Mouse (Mus musculus) lung, embryonic 16.5 days (tissue): ENCODE data around the gene Psmd9. TPM values are rescaled to one million over a fixed set of nuclear protein-coding genes. Genes with fewer than 3 reads are reported as not detected.

Experiments
- ATAC-seq: fragments of 200-750 bp; cut with Nextera tagmentation; 2 replicates; pipeline ENCODE4 v1.8.0; 2017; ENCODE audit warnings: low read depth, mild to moderate bottlenecking, moderate library complexity
- H3K27ac ChIP-seq: fragments of 300-500 bp; sonication (generic); 2 replicates; pipeline ENCODE4 v1.5.1; 2014; ENCODE audit warnings: mild to moderate bottlenecking, control low read depth, low read length
- H3K27me3 ChIP-seq: fragments of 300-500 bp; sonication (generic); 2 replicates; pipeline ENCODE4 v1.6.1; 2014; ENCODE audit warnings: low read depth, low read length, mixed read lengths; ENCODE audit not compliant: control insufficient read depth, insufficient read depth
- H3K36me3 ChIP-seq: fragments of 300-500 bp; sonication (generic); 2 replicates; pipeline ENCODE4 v1.6.1; 2014; ENCODE audit warnings: low read length; ENCODE audit not compliant: control insufficient read depth, insufficient read depth
- H3K4me1 ChIP-seq: fragments of 300-500 bp; sonication (generic); replicated peaks from 2 replicates; pipeline ENCODE4 v1.6.1; 2014; ENCODE audit warnings: low read length, mixed read lengths; ENCODE audit not compliant: control insufficient read depth, insufficient read depth
- H3K4me2 ChIP-seq: fragments of 300-500 bp; sonication (generic); 2 replicates; pipeline ENCODE4 v1.6.1; 2014; ENCODE audit warnings: low read depth, low read length, control low read depth
- H3K4me3 ChIP-seq: fragments of 300-500 bp; sonication (generic); 2 replicates; pipeline ENCODE4 v1.5.1; 2014; ENCODE audit warnings: mild to moderate bottlenecking, low read length, control low read depth
- H3K9ac ChIP-seq: fragments of 300-500 bp; sonication (generic); 2 replicates; pipeline ENCODE4 v1.6.1; 2014; ENCODE audit warnings: low read length, control low read depth
- H3K9me3 ChIP-seq: fragments of 300-500 bp; sonication (generic); 2 replicates; pipeline ENCODE4 v1.6.1; 2016; ENCODE audit warnings: low read length; ENCODE audit not compliant: control insufficient read depth
- WGBS: fragments of 180-500 bp; shearing (Covaris S2); extraction: QIAGEN DNeasy Blood & Tissue Kit; methylation state at CpG from one replicate; pipeline ENCODE4 v1.1.7; 2014; 5-methylcytosine and 5-hydroxymethylcytosine counted together
- polyA plus RNA-seq: library from polyadenylated mRNA; unstranded; fragments of >200 nt; fragmentation: Nextera tagmentation; extraction: Ambion mirVana; gene quantifications from 2 replicates; pipeline ENCODE4 v1.2.1, GENCODE M21; 2015

Gene Psmd9
- polyA plus RNA-seq, 1 experiment from 2014 or later: 87.0 TPM

GRCm38 (mm10) chr5:123239501-123239900 is 70.3 kb downstream of the Psmd9 start:
- Histone ChIP-seq H3K27ac (no peak overlapping the region), H3K4me3 (no peak overlapping the region), H3K9ac (no peak overlapping the region), H3K4me1 (no peaks in the 10 kb centered on the region), H3K4me2 (no peak overlapping the region), H3K27me3 (no peaks in the 10 kb centered on the region), H3K36me3 (peaks cover 33% of the 10 kb centered on the region), H3K9me3 (no peaks in the 10 kb centered on the region)
- ATAC-seq: no peak
- 91% methylated on average over 11 of the region's 11 CpGs for WGBS

- ATAC-seq: peak; percentile 54
- Histone ChIP-seq H3K9ac (no peak overlapping the region), H3K4me2 (no peak overlapping the region), H3K4me3 (no peak overlapping the region), H3K4me1 (no peaks in the 10 kb centered on the region), H3K36me3 (peaks cover 21% of the 10 kb centered on the region), H3K27me3 (no peaks in the 10 kb centered on the region), H3K9me3 (no peaks in the 10 kb centered on the region), H3K27ac (no peak overlapping the region)
- WGBS: 20% methylated on average over 4 of the region's 4 CpGs
These were observed 76.3 kb downstream of the Psmd9 start for GRCm38 (mm10) chr5:123245518-123245917.

- Histone ChIP-seq H3K9me3 (no peaks in the 10 kb centered on the region), H3K4me3 (no peak overlapping the region), H3K4me2 (peak overlapping the region; percentile 55; the same call in 1 of the 2 replicates), H3K4me1 (peaks cover 5% of the 10 kb centered on the region; the same call in 1 of the 2 replicates), H3K36me3 (peaks cover 4% of the 10 kb centered on the region; the same call in 1 of the 2 replicates), H3K27me3 (no peaks in the 10 kb centered on the region), H3K9ac (no peak overlapping the region), H3K27ac (no peak overlapping the region)
- 0 out of 2 replicates have a peak, but pooled peaks have one; percentile 3 for ATAC-seq
- 60% methylated on average over 8 of the region's 8 CpGs for WGBS
These were observed 82.2 kb downstream of the Psmd9 start for GRCm38 (mm10) chr5:123251390-123251789.

GRCm38 (mm10) chr5:123251834-123252233 is 82.6 kb downstream of the Psmd9 start, which contains the start of gene Wdr66:
Gene Wdr66 (plus strand): TSS chr5:123252102.
- H3K9me3 ChIP-seq: no peaks in the 10 kb centered on the region
- peaks cover 7% of the 10 kb centered on the region; the same call in 1 of the 2 replicates for H3K4me1 ChIP-seq
- H3K4me2 ChIP-seq: peak within 1 kb of the TSS; percentile 55
- H3K36me3 ChIP-seq: peaks cover 4% of the 10 kb centered on the region; the same call in 1 of the 2 replicates
- no peak within 1 kb of the TSS for H3K9ac ChIP-seq
- H3K27me3 ChIP-seq: no peaks in the 10 kb centered on the region
- H3K4me3 ChIP-seq: peak within 1 kb of the TSS; percentile 34
- no peak within 1 kb of the TSS for H3K27ac ChIP-seq
- WGBS: 1% methylated on average over 18 of the region's 18 CpGs
- ATAC-seq: peak; percentile 93

GRCm38 (mm10) chr5:123256841-123257755 is 87.9 kb downstream of the Psmd9 start:
- Histone ChIP-seq H3K9me3 (no peaks in the 10 kb centered on the region), H3K4me2 (peak overlapping the region; percentile 41), H3K9ac (no peak overlapping the region), H3K4me1 (peaks cover 10% of the 10 kb centered on the region; the same call in 1 of the 2 replicates), H3K36me3 (no peaks in the 10 kb centered on the region), H3K27me3 (no peaks in the 10 kb centered on the region), H3K27ac (peak overlapping the region; percentile 73), H3K4me3 (peak overlapping the region; percentile 5)
- peak; percentile 75; the same call in 1 of the 2 replicates for ATAC-seq
- 21% methylated on average over 23 of the region's 23 CpGs for WGBS

GRCm38 (mm10) chr5:123258990-123259389 is 89.8 kb downstream of the Psmd9 start:
- Histone ChIP-seq H3K4me2 (no peak overlapping the region), H3K4me1 (0 out of 2 replicates have a peak, but pooled peaks cover 9% of the 10 kb centered on the region), H3K9me3 (no peaks in the 10 kb centered on the region), H3K27ac (no peak overlapping the region), H3K4me3 (no peak overlapping the region), H3K27me3 (no peaks in the 10 kb centered on the region), H3K36me3 (no peaks in the 10 kb centered on the region), H3K9ac (no peak overlapping the region)
- ATAC-seq: no peak
- WGBS: 45% methylated on average over 5 of the region's 5 CpGs

- no peaks in the 10 kb centered on the region for H3K27me3 ChIP-seq
- H3K4me3 ChIP-seq: no peak overlapping the region
- H3K9me3 ChIP-seq: no peaks in the 10 kb centered on the region
- no peaks in the 10 kb centered on the region for H3K36me3 ChIP-seq
- no peak for ATAC-seq
- no peak overlapping the region for H3K4me2 ChIP-seq
- WGBS: 79% methylated on average over 8 of the region's 8 CpGs
- no peak overlapping the region for H3K9ac ChIP-seq
- no peak overlapping the region for H3K27ac ChIP-seq
- 0 out of 2 replicates have a peak, but pooled peaks cover 9% of the 10 kb centered on the region for H3K4me1 ChIP-seq
These were observed 91.5 kb downstream of the Psmd9 start for GRCm38 (mm10) chr5:123260698-123261097.

GRCm38 (mm10) chr5:123266909-123267308 is 97.7 kb downstream of the Psmd9 start:
- Histone ChIP-seq H3K36me3 (no peaks in the 10 kb centered on the region), H3K9me3 (peaks cover 2% of the 10 kb centered on the region; the same call in 1 of the 2 replicates), H3K9ac (no peak overlapping the region), H3K4me2 (no peak overlapping the region), H3K27ac (no peak overlapping the region), H3K4me3 (no peak overlapping the region), H3K27me3 (no peaks in the 10 kb centered on the region), H3K4me1 (no peaks in the 10 kb centered on the region)
- no peak for ATAC-seq
- WGBS: 81% methylated on average over 3 of the region's 3 CpGs
